Comparison of ENCODE assay signal across 28 mouse cellular contexts in the genomic region with DNA sequence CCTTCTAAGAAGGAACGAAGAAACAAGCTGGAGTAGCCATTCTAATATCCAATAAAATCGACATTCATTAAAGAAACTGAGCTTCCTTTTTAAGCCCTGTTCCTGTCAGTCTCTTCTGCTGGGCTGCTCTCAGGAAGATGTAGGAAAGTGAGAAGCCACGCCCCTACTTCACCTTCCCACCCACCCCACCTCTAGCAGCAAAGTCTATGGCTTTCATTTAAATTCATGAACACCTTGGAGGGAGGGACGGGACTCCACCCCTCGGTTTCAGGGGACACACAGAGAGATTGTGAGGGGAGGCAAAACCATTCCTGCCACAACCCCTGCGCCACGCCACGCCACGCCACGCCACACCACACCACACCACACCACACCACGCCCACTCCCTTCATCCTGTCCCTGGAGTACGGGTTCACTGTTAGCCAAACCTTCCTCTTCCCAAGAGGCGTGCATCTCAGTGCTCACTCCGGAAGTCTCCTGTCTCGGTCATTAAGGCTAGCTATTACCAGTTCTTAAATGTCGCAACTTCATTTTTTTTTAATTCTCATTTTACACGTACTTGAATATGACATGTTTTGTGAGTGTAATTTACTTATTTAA.
DNase-seq lines count a peak whose midpoint lies in the region; ATAC-seq and TF ChIP-seq lines count a peak whose summit lies in the region.
"Had no signal": no experiment of that assay in that cellular context is flagged by ENCODE, and none has a peak within 500 bp of the region (broad histone marks: within the 10 kb centered on the region; RNA-seq: fewer than 3 reads in every experiment).

No protein-coding gene starts in this region.

- H3K36me3 ChIP-seq in E14TG2a.4 (ENCODE audit: insufficient read depth, low read length) (no peaks in the 10 kb centered on the region), ES-Bruce4 (ENCODE audit: control insufficient read depth, insufficient read depth, low read length, poor library complexity, severe bottlenecking) (no peaks in the 10 kb centered on the region)
- H3K36me3 ChIP-seq: embryonic facial prominence, embryonic 10.5 days; embryonic facial prominence, embryonic 13.5 days; forebrain, embryonic 12.5 days; forebrain, embryonic 15.5 days; heart, embryonic 13.5 days had no signal

- no peaks in the 10 kb centered on the region for H3K9me3 ChIP-seq in E14TG2a.4 (ENCODE audit: low read length)
- H3K9me3 ChIP-seq in ES-Bruce4 (replicated peaks; ENCODE audit: control insufficient read depth, insufficient read depth, low read length, poor library complexity, severe bottlenecking), result no peaks in the 10 kb centered on the region
- H3K9me3 ChIP-seq: embryonic facial prominence, embryonic 10.5 days; embryonic facial prominence, embryonic 13.5 days; forebrain, embryonic 12.5 days; forebrain, embryonic 15.5 days; heart, embryonic 13.5 days had no signal

- ATAC-seq in megakaryocyte, adult 5-6 weeks (ENCODE audit: poor library complexity, severe bottlenecking), result peak; percentile 24; the same call in 1 of the 2 replicates
- ATAC-seq: CD4-positive, CD25-positive, alpha-beta regulatory T cell, adult 4 months; forebrain, embryonic 15.5 days; hindbrain, postnatal 0 days; inflammation-experienced regulatory T-cells, adult 6 months; intestine, embryonic 16.5 days had no signal

- H3K27me3 ChIP-seq in E14TG2a.4 (ENCODE audit: insufficient read depth, low read length), result peaks cover 18% of the 10 kb centered on the region; the same call in 1 of the 2 replicates
- H3K27me3 ChIP-seq in ES-Bruce4 (ENCODE audit: control insufficient read depth, insufficient read depth, low read length, poor library complexity, severe bottlenecking), result no peaks in the 10 kb centered on the region
- H3K27me3 ChIP-seq: embryonic facial prominence, embryonic 13.5 days; forebrain, embryonic 12.5 days; forebrain, embryonic 15.5 days had no signal

- H3K9ac ChIP-seq in ES-Bruce4 (ENCODE audit: low read depth, poor library complexity, severe bottlenecking), result no peak overlapping the region
- H3K9ac ChIP-seq: embryonic facial prominence, embryonic 13.5 days; forebrain, embryonic 12.5 days; forebrain, embryonic 15.5 days; heart, embryonic 13.5 days; hindbrain, embryonic 14.5 days had no signal

- TF ChIP-seq EP300 in ES-Bruce4 (IDR thresholded peaks at IDR 0.05; ENCODE audit: insufficient read depth, low read depth, low read length), result no peak

- TF ChIP-seq CTCF in E14TG2a.4 (conservative IDR thresholded peaks at IDR 0.05; ENCODE audit: low read length), result no peak
- TF ChIP-seq CTCF in ES-Bruce4 (IDR thresholded peaks at IDR 0.05; ENCODE audit: low read depth, low read length), result no peak

- peak; percentile 54 for DNase-seq in R1 (ENCODE audit: low read depth, low spot score)
- DNase-seq in layer of hippocampus, postnatal 10 days (ENCODE audit: low spot score in 2 of 2), result no peak
- DNase-seq in thymus, postnatal 14 days, result no peak
- DNase-seq: adrenal gland, adult 2 months; adrenal gland, postnatal 14 days; cerebellum, adult 11-12 months; cerebellum, adult 8-10 months; cerebellum, postnatal 10 days; cerebellum, postnatal 36 days; embryo, embryonic 11 days; gastrocnemius, postnatal 25 days; heart, adult 18-20 months; heart, postnatal 14 days; heart, postnatal 4 days had no signal

- peaks cover 26% of the 10 kb centered on the region for H3K4me1 ChIP-seq in E14TG2a.4 (replicated peaks; ENCODE audit: low read depth, low read length)
- peaks cover 2% of the 10 kb centered on the region for H3K4me1 ChIP-seq in ES-Bruce4 (ENCODE audit: control insufficient read depth, insufficient read depth, low read length)
- H3K4me1 ChIP-seq: embryonic facial prominence, embryonic 13.5 days; forebrain, embryonic 12.5 days; forebrain, embryonic 15.5 days; heart, embryonic 13.5 days had no signal

- peak overlapping the region; percentile 29; the same call in 1 of the 2 replicates for H3K4me3 ChIP-seq in E14TG2a.4 (replicated peaks; ENCODE audit: low read length)
- H3K4me3 ChIP-seq in ES-Bruce4 (ENCODE audit: low read depth, low read length), result peak overlapping the region; percentile 55
- H3K4me3 ChIP-seq: embryonic facial prominence, embryonic 10.5 days; embryonic facial prominence, embryonic 13.5 days; erythroblast, embryonic 14.5 days; forebrain, embryonic 12.5 days; forebrain, embryonic 15.5 days; heart, embryonic 13.5 days had no signal

- TF ChIP-seq POLR2A in ES-Bruce4 (IDR thresholded peaks at IDR 0.05; ENCODE audit: insufficient read depth, low read length), result no peak

- no peak overlapping the region for H3K27ac ChIP-seq in ES-Bruce4 (ENCODE audit: insufficient read depth, low read length)
- H3K27ac ChIP-seq: embryonic facial prominence, embryonic 10.5 days; embryonic facial prominence, embryonic 13.5 days; forebrain, embryonic 12.5 days; forebrain, embryonic 15.5 days; heart, embryonic 13.5 days; hindbrain, embryonic 14.5 days; hindbrain, postnatal 0 days had no signal
